Mouse (Mus musculus): ENCODE results near the gene Cacna2d2.

- no peak for TF ChIP-seq GABPA (IDR thresholded peaks at IDR 0.05; ENCODE audit: low read depth, low read length)
- TF ChIP-seq CTCF (IDR thresholded peaks at IDR 0.05 in 2 of 3, conservative IDR thresholded peaks at IDR 0.05 in 1 of 3; ENCODE audit: control insufficient read depth in 1 of 3, insufficient read depth in 1 of 3, low read depth in 2 of 3, low read length in 3 of 3, poor library complexity in 1 of 3, severe bottlenecking in 1 of 3) = no peak
- no peak for TF ChIP-seq E2F4 (IDR thresholded peaks at IDR 0.05; ENCODE audit: borderline replicate concordance, low read depth, low read length)
- no peak for TF ChIP-seq ELF1 (IDR thresholded peaks at IDR 0.05; ENCODE audit: low read depth, low read length)
- no peak for TF ChIP-seq TAL1 (IDR thresholded peaks at IDR 0.05; ENCODE audit: low read length)
- TF ChIP-seq POLR2A (IDR thresholded peaks at IDR 0.05; ENCODE audit: control insufficient read depth in 1 of 2, insufficient read depth in 1 of 2, low read depth in 1 of 2, low read length in 2 of 2, poor library complexity in 1 of 2) = no peak
- no peak for TF ChIP-seq USF1 (IDR thresholded peaks at IDR 0.05; ENCODE audit: low read depth, low read length)
- TF ChIP-seq USF2 (IDR thresholded peaks at IDR 0.05; ENCODE audit: borderline replicate concordance in 1 of 2, insufficient read depth in 1 of 2, low read depth in 1 of 2, low read length in 2 of 2) = no peak
- no peak for TF ChIP-seq MAX (IDR thresholded peaks at IDR 0.05; ENCODE audit: low read length)
- no peak for TF ChIP-seq EP300 (IDR thresholded peaks at IDR 0.05; ENCODE audit: low read depth in 1 of 2, low read length in 2 of 2)
Measured at GRCm38 (mm10) chr9:107547957-107548356, 148.5 kb downstream of the Cacna2d2 start.
